Mouse (Mus musculus) midbrain, embryonic 14.5 days (tissue): ENCODE data around the gene Trim3. TPM values are rescaled to one million over a fixed set of nuclear protein-coding genes. Genes with fewer than 3 reads are reported as not detected.

Experiments used
- ATAC-seq: fragments of 200-750 bp; cut with Nextera tagmentation; 2 replicates; pipeline ENCODE4 v1.8.0; 2017; ENCODE audit warnings: moderate number of reproducible peaks, moderate library complexity; ENCODE audit not compliant: low FRiP score, low TSS enrichment
- DNase-seq: peaks from one replicate; pipeline ENCODE4 v3.0.0-alpha.2; 2015
- H3K27ac ChIP-seq: fragments of 300-500 bp; sonication (generic); replicated peaks from 2 replicates; pipeline ENCODE4 v1.5.1; 2014; ENCODE audit warnings: mild to moderate bottlenecking, low read depth, low read length, moderate library complexity
- H3K27me3 ChIP-seq: fragments of 300-500 bp; sonication (generic); 2 replicates; pipeline ENCODE4 v1.6.1; 2014; ENCODE audit warnings: low read length, control low read depth, mixed read lengths; ENCODE audit not compliant: control insufficient read depth, insufficient read depth
- H3K36me3 ChIP-seq: fragments of 300-500 bp; sonication (generic); 2 replicates; pipeline ENCODE4 v1.6.1; 2014; ENCODE audit warnings: low read length, control low read depth; ENCODE audit not compliant: control insufficient read depth, insufficient read depth
- H3K4me1 ChIP-seq: fragments of 300-500 bp; sonication (generic); 2 replicates; pipeline ENCODE4 v1.6.1; 2014; ENCODE audit warnings: mild to moderate bottlenecking, antibody characterized with exemption, low read length, control low read depth; ENCODE audit not compliant: control insufficient read depth, insufficient read depth
- H3K4me2 ChIP-seq: fragments of 300-500 bp; sonication (generic); 2 replicates; pipeline ENCODE4 v1.6.1; 2014; ENCODE audit warnings: mild to moderate bottlenecking, low read length, moderate library complexity
- H3K4me3 ChIP-seq: fragments of 300-500 bp; sonication (generic); replicated peaks from 2 replicates; pipeline ENCODE4 v1.5.1; 2014; ENCODE audit warnings: low read depth, low read length
- H3K9ac ChIP-seq: fragments of 300-500 bp; sonication (generic); replicated peaks from 2 replicates; pipeline ENCODE4 v1.6.1; 2014; ENCODE audit warnings: mild to moderate bottlenecking, low read length, moderate library complexity
- H3K9me3 ChIP-seq: fragments of 300-500 bp; sonication (generic); 2 replicates; pipeline ENCODE4 v1.6.1; 2016; ENCODE audit warnings: low read length, control low read depth, mixed read lengths; ENCODE audit not compliant: control insufficient read depth
- WGBS: fragments of 180-500 bp; shearing (Covaris S2); extraction: QIAGEN DNeasy Blood & Tissue Kit; methylation state at CpG from one replicate; pipeline ENCODE4 v1.1.7; 2014; 5-methylcytosine and 5-hydroxymethylcytosine counted together
- polyA plus RNA-seq: library from polyadenylated mRNA; unstranded; fragments of >200 nt; fragmentation: Nextera tagmentation; extraction: Ambion mirVana; gene quantifications from 2 replicates; pipeline ENCODE4 v1.2.1, GENCODE M21; 2014

Gene Trim3
- polyA plus RNA-seq, 1 experiment from 2014 or later = 68.5 TPM

GRCm38 (mm10) chr7:105635726-105636125 lies 2.4 kb upstream of the Trim3 start:
- no peak for DNase-seq
- H3K36me3 ChIP-seq = peaks cover 23% of the 10 kb centered on the region

GRCm38 (mm10) chr7:105634272-105634920 lies 1.0 kb upstream of the Trim3 start:
- Histone ChIP-seq H3K36me3 (peaks cover 23% of the 10 kb centered on the region), H3K27ac (peak overlapping the region; percentile 86), H3K4me2 (peak overlapping the region; percentile 78), H3K27me3 (no peaks in the 10 kb centered on the region), H3K9ac (peak overlapping the region; percentile 93; the same call in 1 of the 2 replicates), H3K9me3 (no peaks in the 10 kb centered on the region), H3K4me1 (peaks cover 24% of the 10 kb centered on the region), H3K4me3 (peak overlapping the region; percentile 91; the same call in 1 of the 2 replicates)
- 39% methylated on average over 9 of the region's 9 CpGs for WGBS
- ATAC-seq (no peak), DNase-seq (peak; percentile 41)

More at GRCm38 (mm10) chr7:105635726-105636125, 2.4 kb upstream of the Trim3 start:
- Histone ChIP-seq H3K27me3 (no peaks in the 10 kb centered on the region), H3K9me3 (no peaks in the 10 kb centered on the region), H3K4me3 (no peak overlapping the region), H3K4me1 (peaks cover 25% of the 10 kb centered on the region), H3K27ac (no peak overlapping the region), H3K9ac (no peak overlapping the region), H3K4me2 (no peak overlapping the region)
- 87% methylated on average over 2 of the region's 2 CpGs for WGBS
- no peak for ATAC-seq

- H3K4me2 ChIP-seq = peak overlapping the region; percentile 78
- H3K27me3 ChIP-seq = no peaks in the 10 kb centered on the region
- ATAC-seq = no peak
- H3K36me3 ChIP-seq = peaks cover 23% of the 10 kb centered on the region
- peak overlapping the region; percentile 91 for H3K4me3 ChIP-seq
- peak overlapping the region; percentile 93 for H3K9ac ChIP-seq
- H3K4me1 ChIP-seq = peaks cover 26% of the 10 kb centered on the region
- DNase-seq = no peak
- WGBS = 5% methylated on average over 10 of the region's 10 CpGs
- no peaks in the 10 kb centered on the region for H3K9me3 ChIP-seq
- H3K27ac ChIP-seq = peak overlapping the region; percentile 86
Measured at GRCm38 (mm10) chr7:105633801-105634135, 397 bp upstream of the Trim3 start.

- H3K27me3 ChIP-seq = no peaks in the 10 kb centered on the region
- DNase-seq (no peak), ATAC-seq (peak; percentile 1; the same call in 1 of the 2 replicates)
- H3K4me1 ChIP-seq = peaks cover 29% of the 10 kb centered on the region
- peaks cover 19% of the 10 kb centered on the region for H3K36me3 ChIP-seq
- H3K4me3 ChIP-seq = peak overlapping the region; percentile 91
- H3K9me3 ChIP-seq = no peaks in the 10 kb centered on the region
- H3K4me2 ChIP-seq = peak overlapping the region; percentile 78
- H3K27ac ChIP-seq = peak overlapping the region; percentile 86
- 9% methylated on average over 4 of the region's 4 CpGs for WGBS
- H3K9ac ChIP-seq = peak overlapping the region; percentile 93
Measured at GRCm38 (mm10) chr7:105632551-105632972, 809 bp downstream of the Trim3 start.

GRCm38 (mm10) chr7:105628633-105629032 lies 4.7 kb downstream of the Trim3 start:
- Histone ChIP-seq H3K4me2 (no peak overlapping the region), H3K4me1 (peaks cover 27% of the 10 kb centered on the region), H3K27me3 (no peaks in the 10 kb centered on the region), H3K27ac (peak overlapping the region; percentile 56), H3K36me3 (peaks cover 19% of the 10 kb centered on the region), H3K9ac (no peak overlapping the region), H3K4me3 (no peak overlapping the region), H3K9me3 (no peaks in the 10 kb centered on the region)
- peak; percentile 78 for DNase-seq
- WGBS = 26% methylated on average over 3 of the region's 3 CpGs
- peak; percentile 29; the same call in 1 of the 2 replicates for ATAC-seq

GRCm38 (mm10) chr7:105625397-105625796 lies 8.0 kb downstream of the Trim3 start:
- no peak overlapping the region for H3K4me2 ChIP-seq
- no peak overlapping the region for H3K27ac ChIP-seq
- no peaks in the 10 kb centered on the region for H3K27me3 ChIP-seq
- 85% methylated on average over 6 of the region's 6 CpGs for WGBS
- H3K4me1 ChIP-seq = peaks cover 15% of the 10 kb centered on the region
- no peak overlapping the region for H3K9ac ChIP-seq
- peaks cover 51% of the 10 kb centered on the region for H3K36me3 ChIP-seq
- DNase-seq = no peak
- no peaks in the 10 kb centered on the region for H3K9me3 ChIP-seq
- ATAC-seq = no peak
- H3K4me3 ChIP-seq = no peak overlapping the region

- WGBS = 87% methylated on average over 8 of the region's 8 CpGs
- peaks cover 87% of the 10 kb centered on the region for H3K36me3 ChIP-seq
Measured at GRCm38 (mm10) chr7:105621646-105622292, 11.6 kb downstream of the Trim3 start.

GRCm38 (mm10) chr7:105621053-105621452 lies 12.3 kb downstream of the Trim3 start:
- Histone ChIP-seq H3K27me3 (no peaks in the 10 kb centered on the region), H3K27ac (no peak overlapping the region), H3K9ac (no peak overlapping the region), H3K9me3 (no peaks in the 10 kb centered on the region), H3K4me3 (no peak overlapping the region), H3K4me2 (no peak overlapping the region), H3K4me1 (no peaks in the 10 kb centered on the region), H3K36me3 (peaks cover 94% of the 10 kb centered on the region)
- ATAC-seq (no peak), DNase-seq (no peak)
- 83% methylated on average over 4 of the region's 4 CpGs for whole genome bisulfite sequencing

More at GRCm38 (mm10) chr7:105621646-105622292, 11.6 kb downstream of the Trim3 start:
- Histone ChIP-seq H3K4me1 (no peaks in the 10 kb centered on the region), H3K27ac (no peak overlapping the region), H3K9me3 (no peaks in the 10 kb centered on the region), H3K4me2 (no peak overlapping the region), H3K9ac (no peak overlapping the region), H3K4me3 (no peak overlapping the region), H3K27me3 (no peaks in the 10 kb centered on the region)
- ATAC-seq (no peak), DNase-seq (no peak)

GRCm38 (mm10) chr7:105619701-105620100 lies 13.7 kb downstream of the Trim3 start:
- Histone ChIP-seq H3K4me2 (no peak overlapping the region), H3K9me3 (no peaks in the 10 kb centered on the region), H3K4me1 (no peaks in the 10 kb centered on the region), H3K27ac (no peak overlapping the region), H3K36me3 (peaks cover 99% of the 10 kb centered on the region), H3K27me3 (no peaks in the 10 kb centered on the region), H3K9ac (no peak overlapping the region), H3K4me3 (no peak overlapping the region)
- 60% methylated on average over 3 of the region's 3 CpGs for WGBS
- DNase-seq (no peak), ATAC-seq (no peak)
